Mouse (Mus musculus) cerebellum, adult 2 months (tissue): ENCODE data around the gene Zbtb3.

Source experiments
- CTCF ChIP-seq: fragments of 200-500 bp; IDR thresholded peaks from 2 replicates; pipeline ENCODE4 v1.5.1; 2011; ENCODE audit warnings: low read depth, mild to moderate bottlenecking, control low read depth, low read length, moderate library complexity, borderline replicate concordance; ENCODE audit not compliant: insufficient read depth
- POLR2A ChIP-seq: fragments of 200-500 bp; IDR thresholded peaks from 2 replicates; pipeline ENCODE4 v1.6.1; 2011; ENCODE audit warnings: low read length, control low read depth, borderline replicate concordance; ENCODE audit not compliant: insufficient read depth

GRCm38 (mm10) chr19:8838041-8838730, 35.8 kb downstream of the Zbtb3 start:
- TF ChIP-seq POLR2A (no peak), CTCF (0 out of 2 replicates have a peak, but pooled peaks have one; percentile 0)
